ENCODE assay signal across 24 mouse cellular contexts in the genomic region with DNA sequence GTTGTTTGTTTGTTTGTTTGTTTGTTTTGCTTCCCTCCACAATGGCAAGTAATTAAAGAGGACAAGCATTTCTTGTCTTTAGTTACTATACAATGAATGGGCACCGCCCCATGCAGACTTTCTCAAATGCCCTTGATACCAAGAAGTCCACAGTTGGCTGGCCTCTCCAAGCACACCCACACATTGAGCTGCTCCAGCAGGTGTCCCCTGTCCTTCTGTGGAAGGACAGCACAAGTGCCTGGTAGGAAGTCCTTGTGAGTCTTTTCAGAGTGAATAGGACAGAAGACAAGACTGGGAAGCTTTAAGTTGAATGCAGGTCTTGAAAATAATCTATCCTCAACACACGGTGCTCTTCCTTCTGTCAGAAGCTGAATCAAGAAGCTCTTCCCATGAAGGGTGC.
"Had no signal": no experiment of that assay in that cellular context is flagged by ENCODE, and none has a peak within 500 bp of the region (broad histone marks: within the 10 kb centered on the region; RNA-seq: fewer than 3 reads in every experiment).

No protein-coding gene starts in this region.

- H3K36me3 ChIP-seq: heart, embryonic 15.5 days; hindbrain, embryonic 15.5 days; kidney, embryonic 15.5 days; limb, embryonic 13.5 days; limb, embryonic 15.5 days; liver, embryonic 12.5 days had no signal

- H3K4me2 ChIP-seq: heart, embryonic 11.5 days; heart, embryonic 13.5 days; heart, embryonic 15.5 days; hindbrain, embryonic 15.5 days; kidney, embryonic 15.5 days; limb, embryonic 13.5 days; limb, embryonic 15.5 days; liver, embryonic 12.5 days had no signal

- H3K9ac ChIP-seq: forebrain, postnatal 0 days; heart, embryonic 13.5 days; heart, embryonic 15.5 days; hindbrain, embryonic 15.5 days; kidney, embryonic 15.5 days; limb, embryonic 13.5 days; limb, embryonic 15.5 days; liver, embryonic 12.5 days had no signal

- H3K27ac ChIP-seq: heart, embryonic 13.5 days; heart, embryonic 15.5 days; hindbrain, embryonic 15.5 days; kidney, embryonic 15.5 days; kidney, postnatal 0 days; limb, embryonic 13.5 days; limb, embryonic 15.5 days; liver, embryonic 12.5 days had no signal

- H3K27me3 ChIP-seq: heart, embryonic 13.5 days; heart, embryonic 15.5 days; hindbrain, embryonic 15.5 days; kidney, embryonic 15.5 days; limb, embryonic 13.5 days; limb, embryonic 15.5 days; liver, embryonic 12.5 days had no signal

- ATAC-seq: forebrain, postnatal 0 days; intestine, embryonic 16.5 days; liver, embryonic 12.5 days had no signal

- DNase-seq: forebrain, postnatal 0 days; gastrocnemius, postnatal 14 days; gastrocnemius, postnatal 36 days; heart, adult 18-20 months; heart, postnatal 14 days; heart, postnatal 36 days; kidney, adult 11 months; kidney, adult 2 months; kidney, adult 9 months; kidney, postnatal 14 days; kidney, postnatal 36 days; layer of hippocampus, adult 9-11 months; layer of hippocampus, postnatal 36 days; left cerebral cortex, postnatal 4 days had no signal

- H3K9me3 ChIP-seq: heart, embryonic 15.5 days; hindbrain, embryonic 15.5 days; kidney, embryonic 15.5 days; limb, embryonic 13.5 days; limb, embryonic 15.5 days; liver, embryonic 12.5 days had no signal

- H3K4me1 ChIP-seq: limb, embryonic 15.5 days; liver, embryonic 12.5 days had no signal

- H3K4me3 ChIP-seq: heart, embryonic 13.5 days; heart, embryonic 15.5 days; hindbrain, embryonic 15.5 days; kidney, embryonic 15.5 days; limb, embryonic 13.5 days; limb, embryonic 15.5 days; liver, embryonic 12.5 days had no signal
